Mouse (Mus musculus) midbrain, embryonic 14.5 days (tissue): ENCODE measurements around the gene Cryz. TPM values are rescaled to one million over a fixed set of nuclear protein-coding genes. Genes with fewer than 3 reads are reported as not detected.

Experiments
- ATAC-seq: fragments of 200-750 bp; cut with Nextera tagmentation; 2 replicates; pipeline ENCODE4 v1.8.0; 2017; ENCODE audit warnings: moderate number of reproducible peaks, moderate library complexity; ENCODE audit not compliant: low FRiP score, low TSS enrichment
- DNase-seq: peaks from one replicate; pipeline ENCODE4 v3.0.0-alpha.2; 2015
- H3K27ac ChIP-seq: fragments of 300-500 bp; sonication (generic); replicated peaks from 2 replicates; pipeline ENCODE4 v1.5.1; 2014; ENCODE audit warnings: mild to moderate bottlenecking, low read depth, low read length, moderate library complexity
- H3K27me3 ChIP-seq: fragments of 300-500 bp; sonication (generic); 2 replicates; pipeline ENCODE4 v1.6.1; 2014; ENCODE audit warnings: low read length, control low read depth, mixed read lengths; ENCODE audit not compliant: control insufficient read depth, insufficient read depth
- H3K36me3 ChIP-seq: fragments of 300-500 bp; sonication (generic); 2 replicates; pipeline ENCODE4 v1.6.1; 2014; ENCODE audit warnings: low read length, control low read depth; ENCODE audit not compliant: control insufficient read depth, insufficient read depth
- H3K4me1 ChIP-seq: fragments of 300-500 bp; sonication (generic); 2 replicates; pipeline ENCODE4 v1.6.1; 2014; ENCODE audit warnings: mild to moderate bottlenecking, antibody characterized with exemption, low read length, control low read depth; ENCODE audit not compliant: control insufficient read depth, insufficient read depth
- H3K4me2 ChIP-seq: fragments of 300-500 bp; sonication (generic); 2 replicates; pipeline ENCODE4 v1.6.1; 2014; ENCODE audit warnings: mild to moderate bottlenecking, low read length, moderate library complexity
- H3K4me3 ChIP-seq: fragments of 300-500 bp; sonication (generic); replicated peaks from 2 replicates; pipeline ENCODE4 v1.5.1; 2014; ENCODE audit warnings: low read depth, low read length
- H3K9ac ChIP-seq: fragments of 300-500 bp; sonication (generic); replicated peaks from 2 replicates; pipeline ENCODE4 v1.6.1; 2014; ENCODE audit warnings: mild to moderate bottlenecking, low read length, moderate library complexity
- H3K9me3 ChIP-seq: fragments of 300-500 bp; sonication (generic); 2 replicates; pipeline ENCODE4 v1.6.1; 2016; ENCODE audit warnings: low read length, control low read depth, mixed read lengths; ENCODE audit not compliant: control insufficient read depth
- WGBS: fragments of 180-500 bp; shearing (Covaris S2); extraction: QIAGEN DNeasy Blood & Tissue Kit; methylation state at CpG from one replicate; pipeline ENCODE4 v1.1.7; 2014; 5-methylcytosine and 5-hydroxymethylcytosine counted together
- polyA plus RNA-seq: library from polyadenylated mRNA; unstranded; fragments of >200 nt; fragmentation: Nextera tagmentation; extraction: Ambion mirVana; gene quantifications from 2 replicates; pipeline ENCODE4 v1.2.1, GENCODE M21; 2014

The Cryz gene
- polyA plus RNA-seq, 1 experiment from 2014 or later = 13.9 TPM

DNA sequence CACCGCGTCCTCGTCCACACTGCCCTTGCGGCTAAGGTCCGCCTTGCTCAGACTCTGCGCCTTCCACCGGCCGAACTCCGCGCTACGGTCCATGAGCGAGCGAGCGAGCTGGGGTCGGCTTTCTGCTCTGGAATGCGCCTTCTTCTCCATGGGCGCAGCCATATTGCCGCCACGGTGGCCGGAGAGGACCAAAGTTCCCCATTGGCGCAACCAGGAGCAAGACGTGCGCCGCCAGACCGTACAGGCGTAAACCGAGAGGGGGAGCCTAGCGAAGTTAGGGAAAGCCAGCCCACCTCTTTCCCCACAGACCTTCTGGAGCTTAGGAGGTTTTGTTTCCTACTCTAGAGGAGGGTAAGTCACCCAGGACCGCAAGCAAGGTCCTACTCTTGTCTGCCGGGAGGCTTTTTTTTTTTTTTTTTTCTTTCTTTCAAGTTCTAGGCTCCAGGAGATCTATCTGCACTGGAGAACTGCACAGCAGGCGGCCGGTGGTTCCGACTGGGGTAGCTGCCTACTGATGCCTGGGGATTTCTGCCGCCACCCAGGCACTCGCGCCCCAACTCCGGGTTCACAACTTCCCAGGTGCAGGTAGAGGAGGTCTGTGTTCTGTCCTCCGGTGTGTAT, 533 bp downstream of the Cryz start, which contains the start of gene Tyw3:
Tyw3 (minus strand) TSS at position 171 of the 621 bp plus-strand sequence.
- Histone ChIP-seq H3K4me2 (peak within 1 kb of the TSS; percentile 77), H3K4me3 (peak within 1 kb of the TSS; percentile 82), H3K4me1 (0 out of 2 replicates have a peak, but pooled peaks cover 9% of the 10 kb centered on the region), H3K9ac (peak within 1 kb of the TSS; percentile 80), H3K27me3 (no peaks in the 10 kb centered on the region), H3K27ac (peak within 1 kb of the TSS; percentile 93), H3K9me3 (no peaks in the 10 kb centered on the region), H3K36me3 (peaks cover 22% of the 10 kb centered on the region)
- WGBS = under 1% methylated on average over 38 of the region's 38 CpGs
- DNase-seq (peak; percentile 98), ATAC-seq (peak; percentile 96)

DNA sequence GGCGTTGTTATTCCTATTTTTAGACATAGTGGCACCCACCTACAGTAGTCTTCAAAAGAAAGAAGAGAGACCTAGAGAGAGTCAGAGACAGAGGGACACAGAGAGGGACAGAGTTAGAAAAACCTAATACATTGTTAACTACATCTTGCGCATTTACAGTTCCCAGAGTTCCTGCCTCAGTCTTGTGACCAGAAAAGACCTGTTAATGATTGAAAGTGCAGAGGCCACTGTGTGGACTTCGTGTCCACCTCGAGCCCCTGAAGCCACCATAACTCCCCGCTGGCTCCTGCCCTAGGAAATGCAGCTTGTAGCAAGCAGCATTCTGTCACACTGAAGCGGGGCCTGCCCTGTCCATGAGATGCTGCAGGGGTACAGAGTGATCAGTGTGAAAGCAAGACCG, 1.1 kb downstream of the Cryz start:
- Histone ChIP-seq H3K27ac (no peak overlapping the region), H3K4me3 (peak overlapping the region; percentile 82), H3K4me1 (0 out of 2 replicates have a peak, but pooled peaks cover 9% of the 10 kb centered on the region), H3K27me3 (no peaks in the 10 kb centered on the region), H3K9ac (peak overlapping the region; percentile 80; the same call in 1 of the 2 replicates), H3K36me3 (peaks cover 17% of the 10 kb centered on the region), H3K4me2 (peak overlapping the region; percentile 77), H3K9me3 (no peaks in the 10 kb centered on the region)
- WGBS = 45% methylated on average over 7 of the region's 7 CpGs
- ATAC-seq = no peak
- no peak for DNase-seq

DNA sequence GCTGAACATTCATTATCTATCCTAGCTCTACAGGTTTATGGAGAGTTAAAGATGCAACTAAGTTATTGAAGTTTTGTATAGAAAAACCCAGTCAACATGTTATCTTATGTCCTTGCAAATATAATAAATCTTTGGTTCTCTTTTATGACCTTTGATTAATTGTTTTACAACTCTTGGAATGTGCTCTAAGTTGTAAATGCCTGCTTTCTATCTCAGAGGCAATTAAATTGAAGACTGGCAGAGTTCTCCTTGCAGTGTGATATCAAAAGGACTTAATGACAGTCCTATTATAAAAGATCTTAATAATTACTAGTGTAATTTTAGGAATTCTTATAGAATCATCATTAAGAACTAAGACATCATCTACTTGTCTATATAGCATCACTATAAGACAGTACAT, 5.6 kb downstream of the Cryz start:
- ATAC-seq (no peak), DNase-seq (no peak)
- no peaks in the 10 kb centered on the region for H3K36me3 ChIP-seq
- no peak overlapping the region for H3K4me2 ChIP-seq
- H3K27me3 ChIP-seq = no peaks in the 10 kb centered on the region
- H3K27ac ChIP-seq = no peak overlapping the region
- H3K4me3 ChIP-seq = no peak overlapping the region
- no peak overlapping the region for H3K9ac ChIP-seq
- 0 out of 2 replicates have a peak, but pooled peaks cover 6% of the 10 kb centered on the region for H3K4me1 ChIP-seq
- H3K9me3 ChIP-seq = no peaks in the 10 kb centered on the region

DNA sequence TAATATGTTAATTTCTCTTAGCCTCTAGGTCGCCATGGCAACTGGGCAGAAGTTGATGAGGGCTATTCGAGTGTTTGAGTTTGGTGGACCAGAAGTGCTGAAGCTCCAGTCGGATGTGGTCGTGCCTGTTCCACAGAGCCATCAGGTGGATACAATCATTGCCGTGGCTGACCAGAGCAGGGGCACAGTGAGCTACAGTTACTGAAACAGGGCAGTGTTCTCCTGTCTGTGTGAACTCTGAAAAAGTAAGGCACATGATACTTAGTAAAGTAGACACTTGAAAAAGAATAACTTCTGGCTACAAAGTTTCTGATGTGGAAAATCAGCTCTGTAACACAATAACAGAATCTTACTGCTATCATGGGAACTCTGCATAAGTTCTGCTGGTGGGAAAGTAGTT, 8.4 kb downstream of the Cryz start:
- no peak overlapping the region for H3K4me3 ChIP-seq
- no peak overlapping the region for H3K27ac ChIP-seq
- H3K27me3 ChIP-seq = no peaks in the 10 kb centered on the region
- no peak overlapping the region for H3K9ac ChIP-seq
- 67% methylated on average over 5 of the region's 5 CpGs for WGBS
- H3K9me3 ChIP-seq = no peaks in the 10 kb centered on the region
- H3K4me2 ChIP-seq = no peak overlapping the region
- ATAC-seq (no peak), DNase-seq (peak; percentile 8)
- H3K4me1 ChIP-seq = no peaks in the 10 kb centered on the region
- no peaks in the 10 kb centered on the region for H3K36me3 ChIP-seq

DNA sequence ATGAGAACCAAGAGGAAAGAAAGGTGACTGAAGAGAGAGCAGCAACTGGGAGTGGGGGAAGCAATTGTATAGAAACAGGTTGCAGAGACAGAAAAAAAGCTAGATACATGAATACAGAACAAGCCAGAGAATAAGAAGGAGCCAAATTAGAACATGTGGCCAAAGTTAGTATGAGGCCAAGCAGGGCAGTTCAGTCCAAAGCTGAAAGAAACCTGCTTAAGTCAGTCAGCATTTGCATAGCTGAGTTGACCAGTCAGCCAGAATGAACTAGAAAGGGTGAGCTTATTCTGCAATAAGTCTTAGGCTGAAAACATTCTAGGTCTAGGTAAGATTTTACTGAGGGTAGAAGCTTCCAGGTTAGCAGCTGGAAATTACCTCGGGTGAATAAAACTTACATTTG, 11.4 kb downstream of the Cryz start:
- no peaks in the 10 kb centered on the region for H3K27me3 ChIP-seq
- no peak overlapping the region for H3K9ac ChIP-seq
- no peak overlapping the region for H3K4me3 ChIP-seq
- no peak overlapping the region for H3K4me2 ChIP-seq
- ATAC-seq (no peak), DNase-seq (no peak)
- no peaks in the 10 kb centered on the region for H3K36me3 ChIP-seq
- no peak overlapping the region for H3K27ac ChIP-seq
- H3K9me3 ChIP-seq = no peaks in the 10 kb centered on the region
- WGBS = 84% methylated on average over 1 of the region's 1 CpGs
- H3K4me1 ChIP-seq = no peaks in the 10 kb centered on the region

DNA sequence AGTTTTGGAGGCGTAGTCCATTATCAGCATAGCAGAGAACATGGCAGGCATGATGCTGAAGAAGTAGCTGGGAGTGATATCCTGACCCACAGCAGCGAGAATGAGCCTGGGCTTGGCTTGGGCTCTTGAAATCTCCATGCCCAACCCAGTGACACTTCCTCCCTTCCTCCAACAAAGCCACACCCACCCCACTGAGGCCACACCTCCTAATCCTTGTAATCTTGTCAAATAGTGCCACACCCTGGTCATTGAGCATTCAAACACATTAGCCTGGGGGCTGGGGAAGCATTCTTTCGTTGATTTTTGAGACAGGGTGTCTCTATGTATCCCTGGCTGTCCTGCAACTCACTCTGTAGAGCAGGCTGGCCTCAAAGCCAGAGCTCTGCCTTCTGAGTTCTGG, 15.4 kb downstream of the Cryz start:
- no peak overlapping the region for H3K4me3 ChIP-seq
- no peaks in the 10 kb centered on the region for H3K27me3 ChIP-seq
- H3K4me1 ChIP-seq = no peaks in the 10 kb centered on the region
- no peaks in the 10 kb centered on the region for H3K36me3 ChIP-seq
- no peak for DNase-seq
- no peak overlapping the region for H3K9ac ChIP-seq
- no peak for ATAC-seq
- H3K27ac ChIP-seq = no peak overlapping the region
- 86% methylated on average over 3 of the region's 3 CpGs for WGBS
- H3K9me3 ChIP-seq = no peaks in the 10 kb centered on the region
- no peak overlapping the region for H3K4me2 ChIP-seq

DNA sequence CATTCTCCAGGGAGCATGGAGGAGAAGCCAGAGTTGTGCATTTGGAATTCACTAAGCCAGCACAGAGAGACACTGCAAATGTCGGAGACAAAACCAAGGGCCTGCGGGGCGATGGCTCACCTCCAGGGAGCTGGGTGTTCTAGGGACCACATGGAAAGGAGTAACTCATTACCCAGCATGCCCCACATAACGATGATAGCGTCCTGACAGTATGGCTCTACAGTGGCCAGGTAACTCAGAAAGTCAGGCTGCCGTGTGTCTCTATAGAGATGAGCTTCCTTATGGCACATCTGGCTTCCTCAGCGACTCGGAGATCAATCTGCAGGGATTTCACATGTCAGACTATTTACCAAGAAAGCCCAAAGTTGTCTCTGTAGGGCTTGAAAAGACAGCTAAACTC, 18.3 kb downstream of the Cryz start:
- Histone ChIP-seq H3K4me2 (no peak overlapping the region), H3K27me3 (no peaks in the 10 kb centered on the region), H3K9ac (no peak overlapping the region), H3K4me3 (no peak overlapping the region), H3K27ac (no peak overlapping the region), H3K9me3 (no peaks in the 10 kb centered on the region), H3K36me3 (no peaks in the 10 kb centered on the region), H3K4me1 (no peaks in the 10 kb centered on the region)
- DNase-seq = peak; percentile 2
- 83% methylated on average over 8 of the region's 8 CpGs for WGBS
- no peak for ATAC-seq

DNA sequence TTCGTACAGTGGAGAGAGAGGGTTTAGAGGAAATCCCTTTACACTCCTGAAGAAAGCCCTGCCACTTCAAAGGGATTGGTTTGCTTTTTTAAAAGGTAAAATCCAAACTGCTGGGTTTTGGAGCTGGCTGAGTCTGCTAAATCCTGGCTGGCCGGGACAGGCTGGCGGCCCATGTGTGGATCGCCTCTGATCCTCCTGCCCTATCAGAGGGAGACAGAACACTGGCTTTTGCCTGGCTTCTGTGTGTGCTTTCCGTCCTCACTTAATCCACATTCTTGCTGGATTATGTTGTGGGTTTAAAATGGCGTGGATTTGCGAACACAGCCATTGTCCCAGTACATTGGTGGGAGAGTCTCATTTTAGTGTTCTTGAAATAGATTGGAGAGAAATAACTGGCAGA, 18.8 kb downstream of the Cryz start:
- Histone ChIP-seq H3K27ac (no peak overlapping the region), H3K4me3 (no peak overlapping the region), H3K4me1 (no peaks in the 10 kb centered on the region), H3K4me2 (no peak overlapping the region), H3K9ac (no peak overlapping the region), H3K36me3 (no peaks in the 10 kb centered on the region), H3K27me3 (no peaks in the 10 kb centered on the region), H3K9me3 (no peaks in the 10 kb centered on the region)
- peak; percentile 34 for DNase-seq
- ATAC-seq = no peak
- 50% methylated on average over 7 of the region's 7 CpGs for WGBS

DNA sequence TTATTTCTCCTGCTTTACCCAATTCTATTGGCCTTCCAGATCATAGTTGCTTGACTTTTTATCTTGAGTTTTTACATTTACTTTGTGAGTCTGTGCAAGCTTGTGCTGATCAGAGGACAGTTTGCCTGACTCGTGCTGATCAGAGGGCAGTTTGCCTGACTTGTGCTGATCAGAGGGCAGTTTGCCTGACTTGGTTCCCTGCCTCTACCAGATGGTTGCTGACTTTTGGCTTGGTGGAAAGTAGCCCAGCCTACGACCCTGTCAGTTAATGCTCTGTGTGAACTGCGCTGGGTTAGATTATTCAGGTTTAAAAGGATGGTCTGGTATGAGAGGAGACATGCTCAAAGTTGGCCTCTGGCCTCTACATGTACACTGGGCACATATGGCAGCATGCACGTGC, 19.6 kb downstream of the Cryz start:
- Histone ChIP-seq H3K27ac (no peak overlapping the region), H3K9me3 (no peaks in the 10 kb centered on the region), H3K4me3 (no peak overlapping the region), H3K4me2 (no peak overlapping the region), H3K36me3 (no peaks in the 10 kb centered on the region), H3K4me1 (no peaks in the 10 kb centered on the region), H3K9ac (no peak overlapping the region), H3K27me3 (no peaks in the 10 kb centered on the region)
- ATAC-seq (no peak), DNase-seq (no peak)
- WGBS = 88% methylated on average over 4 of the region's 4 CpGs
